Mouse (Mus musculus): ENCODE data around the gene Cirbp. TPM values are rescaled to one million over a fixed set of nuclear protein-coding genes. Genes with fewer than 3 reads are reported as not detected.
A peak's percentile ranks its signal among the peaks of the same experiment; 100 is the strongest.

Gene Cirbp
- polyA plus RNA-seq, 1 experiment: 50.2 TPM

GRCm38 (mm10) chr10:80173955-80174640, 8.3 kb downstream of the Cirbp start:
- Histone ChIP-seq H3K4me1 (ENCODE audit: control insufficient read depth, insufficient read depth, low read length) (peaks cover 11% of the 10 kb centered on the region; the same call in 1 of the 2 replicates), H3K4me3 (ENCODE audit: insufficient read depth, low read length) (no peak overlapping the region), H3K27ac (ENCODE audit: insufficient read depth, low read length) (no peak overlapping the region)
- TF ChIP-seq CTCF (IDR thresholded peaks at IDR 0.05; ENCODE audit: borderline replicate concordance, insufficient read depth, low read length) (no peak), POLR2A (IDR thresholded peaks at IDR 0.05; ENCODE audit: low read depth, low read length) (no peak)

GRCm38 (mm10) chr10:80174705-80175104, 8.9 kb downstream of the Cirbp start:
- H3K4me3 ChIP-seq (ENCODE audit: insufficient read depth, low read length): no peak overlapping the region
- no peak for TF ChIP-seq POLR2A (IDR thresholded peaks at IDR 0.05; ENCODE audit: low read depth, low read length)
- TF ChIP-seq CTCF (IDR thresholded peaks at IDR 0.05; ENCODE audit: borderline replicate concordance, insufficient read depth, low read length): peak; percentile 24; the same call in 1 of the 2 replicates
- peaks cover 11% of the 10 kb centered on the region; the same call in 1 of the 2 replicates for H3K4me1 ChIP-seq (ENCODE audit: control insufficient read depth, insufficient read depth, low read length)
- no peak overlapping the region for H3K27ac ChIP-seq (ENCODE audit: insufficient read depth, low read length)

DNA sequence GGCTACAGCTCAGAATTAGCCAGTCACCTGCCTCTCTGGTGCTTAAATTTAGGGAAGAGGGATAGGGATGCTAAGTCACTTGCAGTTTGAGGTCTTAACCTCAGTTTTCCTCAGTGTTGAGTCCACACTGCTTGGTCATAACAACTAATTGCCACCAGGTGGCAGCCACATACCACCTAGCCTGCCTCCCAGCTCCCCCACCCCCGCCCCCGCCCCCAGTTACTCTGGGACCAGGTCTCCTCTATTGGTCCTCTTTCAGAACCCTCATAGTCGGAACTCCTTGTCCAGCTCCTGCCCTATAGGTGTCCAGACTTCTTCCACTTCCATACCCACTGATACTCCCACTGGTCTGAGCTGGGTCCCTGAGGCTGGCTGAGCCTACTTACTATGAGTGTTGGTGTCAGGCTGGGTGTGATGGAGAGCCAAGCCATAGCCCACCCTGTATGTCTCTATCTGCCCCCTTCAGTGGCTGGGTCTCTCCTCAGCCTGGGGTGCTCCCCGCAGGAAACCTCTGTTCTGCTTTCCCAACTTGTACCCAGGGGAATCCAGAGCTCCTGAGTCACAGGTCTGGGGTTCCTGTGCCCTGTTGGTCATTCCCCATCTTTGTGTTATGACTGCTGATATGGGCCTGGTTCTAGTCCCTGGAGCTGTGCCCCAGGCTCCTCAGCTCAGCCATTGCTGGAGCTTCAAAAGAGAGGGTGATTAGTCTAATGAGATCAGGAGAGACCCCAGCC, 9.9 kb downstream of the Cirbp start:
- H3K27ac ChIP-seq (ENCODE audit: insufficient read depth, low read length): no peak overlapping the region
- TF ChIP-seq POLR2A (IDR thresholded peaks at IDR 0.05; ENCODE audit: low read depth, low read length) (no peak), CTCF (IDR thresholded peaks at IDR 0.05; ENCODE audit: borderline replicate concordance, insufficient read depth, low read length) (peak; percentile 49; the same call in 1 of the 2 replicates)
- no peak overlapping the region for H3K4me3 ChIP-seq (ENCODE audit: insufficient read depth, low read length)
- peaks cover 11% of the 10 kb centered on the region; the same call in 1 of the 2 replicates for H3K4me1 ChIP-seq (ENCODE audit: control insufficient read depth, insufficient read depth, low read length)

DNA sequence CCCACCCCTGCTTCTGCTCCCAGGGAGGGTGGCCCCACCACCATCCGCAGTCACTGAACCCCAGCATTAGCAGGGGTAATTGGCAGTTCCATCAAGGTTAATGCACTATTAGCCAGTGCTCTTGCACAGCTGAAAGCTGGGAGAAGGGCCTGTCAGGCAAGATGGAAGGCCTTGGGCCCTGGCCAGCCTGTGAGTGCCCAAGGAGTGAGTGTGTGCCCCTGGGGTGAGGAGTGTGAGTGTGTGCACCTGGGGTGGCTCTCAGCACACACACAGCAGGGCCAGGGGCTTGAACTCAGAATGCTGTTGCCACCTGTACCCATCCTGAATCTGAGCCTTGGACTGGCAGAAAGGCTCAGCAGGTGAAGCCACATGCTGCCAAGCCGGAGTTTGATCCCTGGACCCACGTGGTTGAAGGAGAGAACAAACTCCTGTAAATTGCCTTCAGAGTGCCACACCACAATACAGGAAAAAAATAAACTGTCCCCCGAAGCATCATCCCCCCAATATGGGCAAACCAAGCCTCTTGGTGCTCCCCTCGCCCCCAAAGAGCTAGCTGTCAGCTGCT, 10.6 kb downstream of the Cirbp start:
- TF ChIP-seq CTCF (IDR thresholded peaks at IDR 0.05; ENCODE audit: borderline replicate concordance, insufficient read depth, low read length) (no peak), POLR2A (IDR thresholded peaks at IDR 0.05; ENCODE audit: low read depth, low read length) (no peak)
- Histone ChIP-seq H3K27ac (ENCODE audit: insufficient read depth, low read length) (no peak overlapping the region), H3K4me3 (ENCODE audit: insufficient read depth, low read length) (no peak overlapping the region), H3K4me1 (ENCODE audit: control insufficient read depth, insufficient read depth, low read length) (peaks cover 11% of the 10 kb centered on the region; the same call in 1 of the 2 replicates)

- no peak for TF ChIP-seq CTCF (IDR thresholded peaks at IDR 0.05; ENCODE audit: borderline replicate concordance, insufficient read depth, low read length)
- TF ChIP-seq POLR2A (IDR thresholded peaks at IDR 0.05; ENCODE audit: low read depth, low read length): no peak
- H3K4me1 ChIP-seq (ENCODE audit: control insufficient read depth, insufficient read depth, low read length): peaks cover 11% of the 10 kb centered on the region; the same call in 1 of the 2 replicates
- no peak overlapping the region for H3K27ac ChIP-seq (ENCODE audit: insufficient read depth, low read length)
- H3K4me3 ChIP-seq (ENCODE audit: insufficient read depth, low read length): no peak overlapping the region
Measured at GRCm38 (mm10) chr10:80177441-80178279, 11.9 kb downstream of the Cirbp start.

DNA sequence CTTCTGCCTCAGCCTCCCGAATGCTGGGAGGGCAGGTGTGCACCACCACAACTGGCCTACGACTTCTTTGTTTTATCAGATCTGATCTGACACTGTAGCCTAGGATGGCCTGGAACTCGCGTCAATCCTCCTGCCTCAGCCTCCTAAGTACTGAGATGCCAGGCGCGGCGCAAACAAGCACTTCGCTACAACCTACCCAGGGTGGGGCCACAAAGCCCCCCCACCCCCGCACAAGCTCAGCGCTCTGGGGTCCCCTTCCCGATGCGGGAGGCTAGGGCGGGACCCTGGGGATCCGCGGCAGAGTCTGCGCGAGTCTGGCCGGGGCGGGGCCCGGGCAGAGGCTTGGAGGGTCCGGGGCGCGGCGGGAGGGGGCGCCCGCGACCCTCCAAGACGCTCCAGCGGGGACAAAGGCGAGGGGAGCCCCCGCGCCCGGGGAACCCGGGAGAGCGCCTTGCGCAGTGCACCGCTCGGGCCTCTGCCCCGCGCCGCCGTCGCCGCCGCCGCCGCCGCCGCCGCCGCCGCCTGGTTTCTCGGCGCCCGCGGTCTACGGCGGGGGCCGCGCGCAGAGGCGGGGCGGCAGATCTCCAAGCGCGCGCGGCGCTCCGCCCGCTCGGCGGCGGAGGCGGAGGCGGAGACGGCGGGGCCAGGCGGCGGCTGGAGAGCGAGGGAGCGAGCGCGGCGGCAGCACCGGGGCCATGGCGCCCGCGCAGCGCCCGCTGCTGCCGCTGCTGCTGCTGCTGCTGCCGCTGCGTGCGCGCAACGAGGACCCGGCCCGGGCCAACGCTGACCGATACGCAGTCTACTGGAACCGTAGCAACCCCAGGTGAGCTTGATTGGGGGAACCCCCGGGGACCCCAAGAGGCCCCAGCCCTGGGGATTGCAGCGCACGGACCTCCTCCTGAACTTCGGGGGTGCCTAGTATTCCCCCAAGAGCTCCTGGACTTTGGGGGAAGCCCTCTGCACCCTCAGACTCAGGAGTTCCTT, 13.6 kb downstream of the Cirbp start, which contains the start of gene Efna2:
Gene Efna2 (plus strand): TSS at position 415 of the 984 bp plus-strand sequence.
- peak within 1 kb of the TSS; percentile 66 for H3K4me3 ChIP-seq (ENCODE audit: insufficient read depth, low read length)
- peaks cover 8% of the 10 kb centered on the region; the same call in 1 of the 2 replicates for H3K4me1 ChIP-seq (ENCODE audit: control insufficient read depth, insufficient read depth, low read length)
- no peak within 1 kb of the TSS for H3K27ac ChIP-seq (ENCODE audit: insufficient read depth, low read length)
- TF ChIP-seq POLR2A (IDR thresholded peaks at IDR 0.05; ENCODE audit: low read depth, low read length) (no peak), CTCF (IDR thresholded peaks at IDR 0.05; ENCODE audit: borderline replicate concordance, insufficient read depth, low read length) (no peak)

DNA sequence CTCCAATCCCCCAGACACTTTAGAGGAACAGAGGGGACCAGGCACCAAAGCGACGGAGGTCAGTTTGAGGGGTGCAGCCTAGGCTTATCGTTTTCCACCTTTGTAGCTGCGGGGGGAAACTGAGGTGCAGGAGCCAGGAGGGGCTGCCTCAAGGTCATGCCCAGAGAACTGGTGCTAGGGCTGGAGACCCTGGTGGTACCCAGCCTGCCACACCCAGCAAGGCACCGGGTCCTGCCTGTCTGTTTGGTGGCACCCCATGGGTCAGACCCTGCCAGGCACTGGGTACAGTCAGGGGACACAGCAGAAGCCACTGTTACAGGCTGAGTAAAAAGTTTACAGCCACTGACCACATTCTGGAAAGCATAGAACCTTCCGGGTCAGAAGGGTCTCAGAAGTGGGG, 14.5 kb downstream of the Cirbp start:
- H3K27ac ChIP-seq (ENCODE audit: insufficient read depth, low read length): no peak overlapping the region
- no peak for TF ChIP-seq CTCF (IDR thresholded peaks at IDR 0.05; ENCODE audit: borderline replicate concordance, insufficient read depth, low read length)
- TF ChIP-seq POLR2A (IDR thresholded peaks at IDR 0.05; ENCODE audit: low read depth, low read length): no peak
- peak overlapping the region; percentile 66 for H3K4me3 ChIP-seq (ENCODE audit: insufficient read depth, low read length)
- H3K4me1 ChIP-seq (ENCODE audit: control insufficient read depth, insufficient read depth, low read length): peaks cover 8% of the 10 kb centered on the region; the same call in 1 of the 2 replicates

DNA sequence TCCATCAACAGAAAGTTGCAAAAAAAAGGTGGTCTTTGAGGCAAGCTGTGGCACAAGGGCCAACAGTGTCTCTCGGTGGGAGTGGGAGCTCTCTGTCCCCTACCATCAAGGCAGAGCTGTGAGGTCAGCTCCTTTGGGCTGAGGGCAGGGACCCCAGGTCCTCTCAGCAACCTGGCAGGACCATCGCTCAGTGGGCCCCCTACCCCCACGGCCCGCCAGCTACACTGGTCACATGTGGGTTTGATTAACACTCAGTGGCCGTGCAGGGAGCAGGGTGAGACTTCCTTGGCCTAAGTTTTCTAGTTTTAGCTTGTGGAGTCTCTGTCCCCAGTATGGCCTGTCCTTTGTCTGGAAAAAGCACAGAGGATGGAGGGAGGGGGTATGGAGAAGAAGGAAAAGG, 15.0 kb downstream of the Cirbp start:
- no peak overlapping the region for H3K27ac ChIP-seq (ENCODE audit: insufficient read depth, low read length)
- TF ChIP-seq CTCF (IDR thresholded peaks at IDR 0.05; ENCODE audit: borderline replicate concordance, insufficient read depth, low read length): no peak
- TF ChIP-seq POLR2A (IDR thresholded peaks at IDR 0.05; ENCODE audit: low read depth, low read length): no peak

More for the DNA sequence above, 15.0 kb downstream of the Cirbp start:
- Histone ChIP-seq H3K4me1 (ENCODE audit: control insufficient read depth, insufficient read depth, low read length) (peaks cover 6% of the 10 kb centered on the region; the same call in 1 of the 2 replicates), H3K4me3 (ENCODE audit: insufficient read depth, low read length) (no peak overlapping the region)
